Mouse (Mus musculus) erythroblast, adult 5-6 weeks (primary cell): ENCODE measurements around the gene Rassf7. TPM values are rescaled to one million over a fixed set of nuclear protein-coding genes. Genes with fewer than 3 reads are reported as not detected.
A peak's percentile ranks its signal among the peaks of the same experiment; 100 is the strongest.

ENCODE experiments used
- ATAC-seq: replicated peaks from 2 replicates; pipeline ENCODE4 v1.8.0; 2016; ENCODE audit warnings: moderate number of reproducible peaks, mild to moderate bottlenecking, moderate TSS enrichment, inconsistent platforms; ENCODE audit not compliant: poor library complexity, low FRiP score, severe bottlenecking
- total RNA-seq, 2 experiments: library from RNA; stranded (forward) in 1 of 2; stranded (reverse) in 1 of 2; fragments of 150-400 nt in 1 of 2; fragments of 200-764, 138-1000 nt in 1 of 2; gene quantifications; 2 replicates each; pipeline versions ENCODE4 v1.2.3 to v1.2.4; 2015 to 2017; ENCODE audit warnings: low replicate concordance in 2 of 2

Rassf7 gene
- total RNA-seq, 2 experiments from 2014 or later: 6.0 to 12.2 TPM

GRCm38 (mm10) chr7:141194830-141195229, 20.8 kb upstream of the Rassf7 start:
- peak; percentile 67 for ATAC-seq

- no peak for ATAC-seq
These were observed 19.9 kb upstream of the Rassf7 start for GRCm38 (mm10) chr7:141195754-141196153.

- ATAC-seq: no peak
These were observed 18.9 kb upstream of the Rassf7 start for GRCm38 (mm10) chr7:141196619-141197282.

- no peak for ATAC-seq
These were observed 17.5 kb upstream of the Rassf7 start for GRCm38 (mm10) chr7:141198121-141198520.

- no peak for ATAC-seq
These were observed 11.1 kb upstream of the Rassf7 start for GRCm38 (mm10) chr7:141204546-141204945.

GRCm38 (mm10) chr7:141205504-141205903, 10.2 kb upstream of the Rassf7 start:
- no peak for ATAC-seq

- no peak for ATAC-seq
These were observed 9.3 kb upstream of the Rassf7 start for GRCm38 (mm10) chr7:141206182-141206937.

GRCm38 (mm10) chr7:141209526-141209925, 6.1 kb upstream of the Rassf7 start:
- peak; percentile 83 for ATAC-seq

- ATAC-seq: no peak
These were observed 5.5 kb upstream of the Rassf7 start for GRCm38 (mm10) chr7:141210137-141210536.

GRCm38 (mm10) chr7:141210606-141211131, 5.0 kb upstream of the Rassf7 start:
- ATAC-seq: no peak

GRCm38 (mm10) chr7:141213133-141213532, 2.5 kb upstream of the Rassf7 start:
- ATAC-seq: no peak

- ATAC-seq: no peak
These were observed 1.9 kb upstream of the Rassf7 start, which contains the start of gene Lmntd2 for GRCm38 (mm10) chr7:141213605-141214235. TSS of gene Lmntd2 (minus strand) at chr7:141214080.

GRCm38 (mm10) chr7:141214310-141214709, 1.4 kb upstream of the Rassf7 start:
- no peak for ATAC-seq

GRCm38 (mm10) chr7:141215880-141216733, 447 bp downstream of the Rassf7 start:
- ATAC-seq: peak; percentile 21

- ATAC-seq: no peak
These were observed 1.2 kb downstream of the Rassf7 start for GRCm38 (mm10) chr7:141216894-141217293.

- no peak for ATAC-seq
These were observed 1.8 kb downstream of the Rassf7 start for GRCm38 (mm10) chr7:141217343-141218013.

GRCm38 (mm10) chr7:141218141-141218540, 2.5 kb downstream of the Rassf7 start:
- no peak for ATAC-seq

GRCm38 (mm10) chr7:141218557-141219133, 3.0 kb downstream of the Rassf7 start:
- ATAC-seq: no peak
